Mouse (Mus musculus): ENCODE results near the gene Tra2a. TPM values are rescaled to one million over a fixed set of nuclear protein-coding genes. Genes with fewer than 3 reads are reported as not detected.

Gene Tra2a
- polyA plus RNA-seq, 1 experiment from 2014 or later: 45.3 TPM

DNA sequence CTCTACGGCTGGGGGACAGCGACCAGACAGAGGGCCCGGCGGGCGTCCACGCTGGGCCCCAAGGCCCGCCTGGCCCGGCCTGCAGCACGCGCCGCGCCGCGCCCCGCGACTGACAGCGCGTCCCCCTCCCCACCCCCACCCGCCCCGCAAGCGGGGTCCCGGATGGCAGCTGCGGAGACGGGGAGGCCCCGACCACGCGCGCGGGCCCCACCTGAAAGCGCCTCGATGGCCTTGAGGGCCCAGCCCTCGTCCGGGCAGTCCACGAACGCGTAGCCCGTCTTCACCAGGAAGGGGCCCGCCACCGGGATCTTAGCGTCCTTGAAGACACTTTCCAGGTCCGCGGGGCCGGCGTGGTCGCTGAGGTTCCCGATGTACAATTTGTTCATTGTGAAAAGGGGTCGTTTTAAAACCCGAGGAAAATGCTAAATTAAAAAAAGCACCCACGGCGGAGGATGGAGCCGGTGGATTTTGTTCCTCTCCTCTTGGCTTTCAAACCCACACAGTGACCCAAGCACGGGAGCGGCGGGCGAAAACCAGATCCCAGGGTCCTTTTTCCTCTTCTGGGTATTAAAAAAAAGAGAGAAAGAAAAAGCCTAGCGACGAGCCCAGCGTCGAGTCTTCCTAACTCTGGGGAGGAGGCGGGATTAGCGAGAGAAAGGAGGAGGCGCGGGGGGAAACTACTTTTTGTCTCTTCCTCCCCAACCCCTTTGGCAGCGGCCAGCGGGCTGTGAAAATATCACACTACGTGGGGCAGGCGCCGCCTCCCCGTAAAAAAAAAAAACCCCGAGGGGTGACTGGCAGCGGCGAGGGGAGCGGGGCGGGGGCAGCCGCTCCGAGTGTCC, 49.5 kb downstream of the Tra2a start:
- H3K9me3 ChIP-seq (ENCODE audit: low read length): no peaks in the 10 kb centered on the region
- peak overlapping the region; percentile 84 for H3K4me3 ChIP-seq (ENCODE audit: low read depth, low read length)
- H3K36me3 ChIP-seq (ENCODE audit: insufficient read depth, low read length): no peaks in the 10 kb centered on the region
- under 1% methylated on average over 55 of the region's 76 CpGs for WGBS
- H3K4me1 ChIP-seq (ENCODE audit: insufficient read depth, low read depth, low read length): peaks cover 6% of the 10 kb centered on the region; the same call in 1 of the 2 replicates
- peak overlapping the region; percentile 80 for H3K9ac ChIP-seq (replicated peaks; ENCODE audit: low read depth)
- H3K27me3 ChIP-seq (replicated peaks; ENCODE audit: insufficient read depth, low read length): no peaks in the 10 kb centered on the region
- ATAC-seq (peak; percentile 2), DNase-seq (ENCODE audit: low spot score) (peak; percentile 89)
- TF ChIP-seq CTCF (IDR thresholded peaks at IDR 0.05): no peak
- TF ChIP-seq EP300 (IDR thresholded peaks at IDR 0.05): peak; percentile 20; the same call in 1 of the 2 replicates
- peak overlapping the region; percentile 86 for H3K4me2 ChIP-seq (replicated peaks; ENCODE audit: low read depth, low read length)
- H3K27ac ChIP-seq (ENCODE audit: low read length): peak overlapping the region; percentile 92

DNA sequence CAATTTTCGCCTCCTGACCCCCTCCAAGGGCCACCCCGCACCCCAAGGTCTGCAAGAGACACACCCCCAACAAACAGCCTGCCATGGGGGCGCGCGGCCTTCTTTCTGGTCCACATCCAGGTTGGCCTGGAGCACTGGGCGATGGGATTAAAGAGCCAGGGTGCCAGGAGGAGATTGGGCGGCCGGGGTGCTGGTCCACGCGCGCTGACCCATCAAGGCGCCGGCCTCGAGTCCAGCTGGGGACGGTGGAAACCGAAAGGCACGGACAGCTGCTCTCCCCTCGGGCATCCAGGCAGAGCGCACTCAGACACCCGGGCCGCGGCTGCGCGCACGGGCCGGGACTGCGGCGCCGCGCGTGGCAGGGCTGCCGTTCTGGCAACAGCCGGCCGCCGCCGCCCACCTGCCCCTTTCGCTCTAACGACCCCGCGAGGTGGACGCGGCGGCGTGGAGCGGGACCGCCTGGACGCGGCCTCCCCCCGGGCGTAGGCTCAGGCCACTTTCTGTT, 50.2 kb downstream of the Tra2a start:
- no peaks in the 10 kb centered on the region for H3K9me3 ChIP-seq (ENCODE audit: low read length)
- peak overlapping the region; percentile 80 for H3K9ac ChIP-seq (replicated peaks; ENCODE audit: low read depth)
- peaks cover 9% of the 10 kb centered on the region; the same call in 1 of the 2 replicates for H3K4me1 ChIP-seq (ENCODE audit: insufficient read depth, low read depth, low read length)
- peak overlapping the region; percentile 92 for H3K27ac ChIP-seq (ENCODE audit: low read length)
- 1% methylated on average over 15 of the region's 50 CpGs for WGBS
- H3K4me2 ChIP-seq (replicated peaks; ENCODE audit: low read depth, low read length): peak overlapping the region; percentile 86
- H3K36me3 ChIP-seq (ENCODE audit: insufficient read depth, low read length): no peaks in the 10 kb centered on the region
- DNase-seq (ENCODE audit: low spot score): peak; percentile 66
- no peaks in the 10 kb centered on the region for H3K27me3 ChIP-seq (replicated peaks; ENCODE audit: insufficient read depth, low read length)
- H3K4me3 ChIP-seq (ENCODE audit: low read depth, low read length): peak overlapping the region; percentile 84
- no peak for TF ChIP-seq CTCF (IDR thresholded peaks at IDR 0.05)
- TF ChIP-seq EP300 (IDR thresholded peaks at IDR 0.05): no peak
- ATAC-seq: no peak

DNA sequence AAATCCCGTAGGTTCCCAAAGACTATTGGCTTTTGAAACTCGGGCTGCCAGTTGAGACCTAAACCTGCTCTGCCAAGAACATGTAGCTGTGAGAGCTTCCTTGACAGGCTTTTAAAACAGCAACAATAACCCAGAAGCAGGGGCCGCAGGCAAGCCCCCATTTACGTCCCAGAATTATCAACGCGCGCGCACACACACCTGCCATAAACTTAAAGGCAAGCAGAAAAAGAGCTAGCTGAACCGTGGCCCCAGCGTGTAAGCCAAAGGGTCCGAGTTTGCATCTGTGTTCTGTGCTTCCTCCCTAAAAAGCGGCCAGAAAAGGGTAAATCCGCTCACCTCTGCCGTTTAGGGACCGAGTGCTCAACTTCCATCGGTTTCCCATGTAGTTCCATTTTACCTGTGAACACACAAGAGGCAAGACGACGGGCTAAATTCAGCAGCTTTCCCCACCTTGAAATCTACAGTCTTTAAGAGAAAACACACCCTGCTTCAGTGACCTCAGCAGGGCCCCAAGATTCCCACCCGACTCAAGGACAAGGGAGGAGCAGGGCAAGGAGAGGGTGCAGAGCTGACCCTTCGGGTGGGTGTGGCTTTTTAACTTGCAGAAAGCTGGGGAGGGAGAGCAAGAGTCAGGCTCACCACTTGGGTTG, 50.8 kb downstream of the Tra2a start:
- no peak for ATAC-seq
- Histone ChIP-seq H3K9me3 (ENCODE audit: low read length) (no peaks in the 10 kb centered on the region), H3K27me3 (replicated peaks; ENCODE audit: insufficient read depth, low read length) (no peaks in the 10 kb centered on the region), H3K36me3 (ENCODE audit: insufficient read depth, low read length) (no peaks in the 10 kb centered on the region), H3K4me2 (replicated peaks; ENCODE audit: low read depth, low read length) (peak overlapping the region; percentile 86), H3K4me3 (ENCODE audit: low read depth, low read length) (peak overlapping the region; percentile 84), H3K27ac (ENCODE audit: low read length) (peak overlapping the region; percentile 92), H3K9ac (replicated peaks; ENCODE audit: low read depth) (peak overlapping the region; percentile 80), H3K4me1 (ENCODE audit: insufficient read depth, low read depth, low read length) (peaks cover 12% of the 10 kb centered on the region; the same call in 1 of the 2 replicates)
- 8% methylated on average over 20 of the region's 20 CpGs for WGBS
- peak; percentile 73 for DNase-seq (ENCODE audit: low spot score)
- TF ChIP-seq CTCF (IDR thresholded peaks at IDR 0.05) (no peak), EP300 (IDR thresholded peaks at IDR 0.05) (no peak)

DNA sequence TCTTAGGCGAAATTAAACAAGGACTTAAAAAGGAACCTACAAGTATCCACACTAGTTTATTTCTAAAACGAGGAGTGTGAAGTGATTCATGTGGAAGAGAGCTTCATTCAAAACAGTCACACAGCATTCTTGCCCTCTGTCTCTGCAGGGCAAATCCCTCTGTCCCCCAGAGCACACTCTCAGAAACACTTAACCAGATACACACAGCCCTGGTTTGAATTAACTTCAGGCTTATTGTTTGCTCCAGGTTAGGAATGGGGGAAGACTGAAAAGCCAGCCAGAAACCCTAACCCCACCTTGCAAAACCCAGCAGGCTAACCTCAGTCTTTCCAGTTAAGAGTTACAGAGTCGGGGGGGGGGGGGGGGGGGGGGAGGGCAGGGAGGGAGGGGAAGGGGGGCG, 51.7 kb downstream of the Tra2a start:
- Histone ChIP-seq H3K4me2 (replicated peaks; ENCODE audit: low read depth, low read length) (peak overlapping the region; percentile 86; the same call in 1 of the 2 replicates), H3K9me3 (ENCODE audit: low read length) (no peaks in the 10 kb centered on the region), H3K9ac (replicated peaks; ENCODE audit: low read depth) (no peak overlapping the region), H3K4me1 (ENCODE audit: insufficient read depth, low read depth, low read length) (peaks cover 12% of the 10 kb centered on the region; the same call in 1 of the 2 replicates), H3K36me3 (ENCODE audit: insufficient read depth, low read length) (no peaks in the 10 kb centered on the region), H3K27ac (ENCODE audit: low read length) (no peak overlapping the region), H3K4me3 (ENCODE audit: low read depth, low read length) (no peak overlapping the region), H3K27me3 (replicated peaks; ENCODE audit: insufficient read depth, low read length) (no peaks in the 10 kb centered on the region)
- WGBS: 24% methylated on average over 3 of the region's 4 CpGs
- no peak for TF ChIP-seq EP300 (IDR thresholded peaks at IDR 0.05)
- TF ChIP-seq CTCF (IDR thresholded peaks at IDR 0.05): no peak
- DNase-seq (ENCODE audit: low spot score) (no peak), ATAC-seq (no peak)

DNA sequence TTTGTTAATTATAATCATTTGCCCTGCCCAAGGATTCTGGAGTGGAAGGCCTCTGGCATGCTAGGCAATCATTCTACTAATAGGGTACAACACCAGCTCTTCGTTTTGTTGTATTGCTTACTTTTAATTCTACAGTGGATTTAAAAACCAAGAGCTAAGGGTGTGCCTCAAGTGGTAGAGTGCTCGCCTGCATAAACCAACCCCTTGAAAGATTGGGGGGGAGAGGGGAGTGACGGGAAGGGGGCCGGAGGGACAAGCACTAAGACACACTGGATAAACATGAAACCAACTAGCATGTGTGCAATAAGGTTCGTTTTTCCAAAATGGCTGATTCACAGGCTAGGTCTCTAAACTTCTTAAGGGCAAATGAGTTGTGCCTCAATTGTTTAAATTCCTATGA, 52.2 kb downstream of the Tra2a start:
- ATAC-seq (no peak), DNase-seq (ENCODE audit: low spot score) (peak; percentile 31)
- H3K4me3 ChIP-seq (ENCODE audit: low read depth, low read length): no peak overlapping the region
- WGBS: 38% methylated on average over 5 of the region's 5 CpGs
- no peaks in the 10 kb centered on the region for H3K36me3 ChIP-seq (ENCODE audit: insufficient read depth, low read length)
- no peaks in the 10 kb centered on the region for H3K27me3 ChIP-seq (replicated peaks; ENCODE audit: insufficient read depth, low read length)
- H3K9me3 ChIP-seq (ENCODE audit: low read length): no peaks in the 10 kb centered on the region
- no peak overlapping the region for H3K27ac ChIP-seq (ENCODE audit: low read length)
- TF ChIP-seq EP300 (IDR thresholded peaks at IDR 0.05) (no peak), CTCF (IDR thresholded peaks at IDR 0.05) (no peak)
- H3K4me1 ChIP-seq (ENCODE audit: insufficient read depth, low read depth, low read length): peaks cover 12% of the 10 kb centered on the region; the same call in 1 of the 2 replicates
- no peak overlapping the region for H3K9ac ChIP-seq (replicated peaks; ENCODE audit: low read depth)
- no peak overlapping the region; the same call in 1 of the 2 replicates for H3K4me2 ChIP-seq (replicated peaks; ENCODE audit: low read depth, low read length)
